Mouse (Mus musculus) monocyte, adult 2 months (primary cell): ENCODE data around the gene Slc4a2.

Experiments used
- DNase-seq, 2 experiments: peaks; one replicate each; pipeline ENCODE4 v3.0.0; 2022; ENCODE audit warnings: low spot score in 2 of 2, low read depth in 1 of 2

Gene Slc4a2

GRCm38 (mm10) chr5:24425421-24426036 lies 1.9 kb downstream of the Slc4a2 start:
- no peak for DNase-seq

GRCm38 (mm10) chr5:24426037-24426432 lies 2.4 kb downstream of the Slc4a2 start:
- DNase-seq: no peak

- DNase-seq: no peak
These were observed 3.1 kb downstream of the Slc4a2 start for GRCm38 (mm10) chr5:24426556-24427284.

- DNase-seq: no peak
These were observed 3.6 kb downstream of the Slc4a2 start for GRCm38 (mm10) chr5:24427285-24427633.

GRCm38 (mm10) chr5:24427981-24428402 lies 4.4 kb downstream of the Slc4a2 start:
- DNase-seq: no peak

- no peak for DNase-seq
These were observed 5.0 kb downstream of the Slc4a2 start for GRCm38 (mm10) chr5:24428596-24428995.

- DNase-seq: no peak
These were observed 10.4 kb downstream of the Slc4a2 start for GRCm38 (mm10) chr5:24433993-24434392.

- no peak for DNase-seq
These were observed 17.6 kb downstream of the Slc4a2 start for GRCm38 (mm10) chr5:24441187-24441586.

GRCm38 (mm10) chr5:24442029-24442428 lies 18.4 kb downstream of the Slc4a2 start:
- DNase-seq: no peak

GRCm38 (mm10) chr5:24443204-24443603 lies 19.6 kb downstream of the Slc4a2 start:
- no peak for DNase-seq

- DNase-seq: no peak
These were observed 20.3 kb downstream of the Slc4a2 start for GRCm38 (mm10) chr5:24443927-24444326.

GRCm38 (mm10) chr5:24444746-24445427 lies 21.2 kb downstream of the Slc4a2 start, which contains the start of gene Fastk:
Fastk (minus strand) TSS chr5:24445287.
- peak; percentile 57 to 74 for DNase-seq

- no peak for DNase-seq
These were observed 21.9 kb downstream of the Slc4a2 start for GRCm38 (mm10) chr5:24445428-24446080.

- no peak for DNase-seq
These were observed 23.0 kb downstream of the Slc4a2 start for GRCm38 (mm10) chr5:24446630-24447029.

- peak in 1 of 2 experiments; percentile 57 for DNase-seq
These were observed 24.1 kb downstream of the Slc4a2 start, which contains the start of gene Tmub1 for GRCm38 (mm10) chr5:24447624-24448298. Tmub1 (minus strand) TSS chr5:24447854.

- DNase-seq: peak in 1 of 2 experiments; percentile 62
These were observed 27.8 kb downstream of the Slc4a2 start for GRCm38 (mm10) chr5:24451264-24452029.

- DNase-seq: no peak
These were observed 28.5 kb downstream of the Slc4a2 start, which contains the start of gene Agap3 for GRCm38 (mm10) chr5:24452030-24452690. Agap3 (plus strand) TSS chr5:24452177.

- no peak for DNase-seq
These were observed 29.1 kb downstream of the Slc4a2 start for GRCm38 (mm10) chr5:24452691-24453233.

GRCm38 (mm10) chr5:24453283-24453984 lies 29.8 kb downstream of the Slc4a2 start:
- DNase-seq: no peak
